Mouse (Mus musculus): ENCODE results near the gene Plekhh2. TPM values are rescaled to one million over a fixed set of nuclear protein-coding genes. Genes with fewer than 3 reads are reported as not detected.

The Plekhh2 gene
- polyA plus RNA-seq, 1 experiment from 2014 or later: 3.9 TPM

DNA sequence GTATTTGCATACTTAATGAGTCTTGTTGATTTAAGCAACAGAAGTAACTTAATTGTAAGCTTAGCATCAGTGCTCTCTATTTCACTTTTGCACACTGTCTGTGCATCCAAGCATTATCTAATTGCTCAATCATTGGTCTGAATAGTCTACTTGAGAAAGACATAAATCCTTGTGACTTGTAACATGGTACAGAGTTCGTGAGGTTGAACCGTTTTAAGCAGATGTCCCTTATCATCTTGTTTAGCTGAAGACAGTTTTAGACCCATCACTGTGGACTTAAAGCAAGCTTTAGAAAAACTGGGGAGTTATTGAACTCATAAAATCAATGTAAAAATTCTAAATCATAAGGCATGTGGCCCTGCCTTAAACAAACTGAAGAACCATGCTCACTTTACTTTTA, 14.1 kb upstream of the Plekhh2 start:
- H3K4me3 ChIP-seq: no peak overlapping the region
- 65% methylated on average over 2 of the region's 2 CpGs for WGBS
- DNase-seq (ENCODE audit: low spot score): no peak

DNA sequence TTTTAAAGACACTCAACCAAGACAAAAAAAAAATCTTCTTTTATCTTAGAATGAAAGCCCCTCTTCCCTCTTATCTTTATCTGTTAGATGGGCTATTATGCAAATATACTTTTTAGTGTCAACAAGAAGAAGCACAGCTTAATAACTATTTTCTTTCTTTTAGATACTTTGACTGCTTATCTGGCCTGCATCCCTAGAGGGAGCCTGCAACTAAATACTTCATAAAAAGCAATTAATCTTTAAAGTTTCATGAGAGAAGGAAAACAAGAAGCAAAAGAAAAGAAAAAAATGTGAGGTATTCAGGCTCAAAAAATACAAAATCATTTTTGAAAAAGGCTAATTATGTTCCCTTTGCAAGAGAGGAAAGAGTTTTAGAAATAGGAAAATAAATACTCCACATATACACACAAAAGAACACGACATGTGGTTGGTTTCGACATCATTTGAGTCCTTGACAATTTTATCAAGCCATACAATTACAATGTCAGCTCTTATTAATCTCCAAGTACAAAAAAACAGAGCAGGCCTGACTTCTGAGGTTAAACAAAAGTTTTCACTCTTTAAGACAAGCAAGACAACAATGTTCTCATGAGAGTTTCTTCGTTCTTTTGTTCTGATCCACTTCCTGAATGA, 13.6 kb upstream of the Plekhh2 start:
- no peak for DNase-seq (ENCODE audit: low spot score)
- no peaks in the 10 kb centered on the region for H3K36me3 ChIP-seq
- 69% methylated on average over 3 of the region's 3 CpGs for WGBS

More for the DNA sequence above, 14.1 kb upstream of the Plekhh2 start:
- Histone ChIP-seq H3K36me3 (no peaks in the 10 kb centered on the region), H3K9me3 (no peaks in the 10 kb centered on the region), H3K27me3 (ENCODE audit: insufficient read depth, poor library complexity, severe bottlenecking) (no peaks in the 10 kb centered on the region), H3K27ac (no peak overlapping the region), H3K4me1 (no peaks in the 10 kb centered on the region)

GRCm38 (mm10) chr17:84498639-84499038, 13.1 kb upstream of the Plekhh2 start:
- no peak for DNase-seq (ENCODE audit: low spot score)
- H3K4me3 ChIP-seq: no peak overlapping the region
- H3K9me3 ChIP-seq: no peaks in the 10 kb centered on the region
- 76% methylated on average over 5 of the region's 5 CpGs for WGBS
- no peaks in the 10 kb centered on the region for H3K36me3 ChIP-seq
- no peaks in the 10 kb centered on the region for H3K4me1 ChIP-seq
- no peaks in the 10 kb centered on the region for H3K27me3 ChIP-seq (ENCODE audit: insufficient read depth, poor library complexity, severe bottlenecking)
- H3K27ac ChIP-seq: no peak overlapping the region

More for the DNA sequence above, 13.6 kb upstream of the Plekhh2 start:
- Histone ChIP-seq H3K27ac (no peak overlapping the region), H3K9me3 (no peaks in the 10 kb centered on the region), H3K27me3 (ENCODE audit: insufficient read depth, poor library complexity, severe bottlenecking) (no peaks in the 10 kb centered on the region), H3K4me3 (no peak overlapping the region), H3K4me1 (no peaks in the 10 kb centered on the region)

- Histone ChIP-seq H3K4me1 (no peaks in the 10 kb centered on the region), H3K9me3 (no peaks in the 10 kb centered on the region), H3K4me3 (no peak overlapping the region), H3K27ac (no peak overlapping the region), H3K27me3 (ENCODE audit: insufficient read depth, poor library complexity, severe bottlenecking) (no peaks in the 10 kb centered on the region), H3K36me3 (no peaks in the 10 kb centered on the region)
- DNase-seq (ENCODE audit: low spot score): no peak
- 65% methylated on average over 3 of the region's 3 CpGs for WGBS
Measured at GRCm38 (mm10) chr17:84502341-84502740, 9.4 kb upstream of the Plekhh2 start.

DNA sequence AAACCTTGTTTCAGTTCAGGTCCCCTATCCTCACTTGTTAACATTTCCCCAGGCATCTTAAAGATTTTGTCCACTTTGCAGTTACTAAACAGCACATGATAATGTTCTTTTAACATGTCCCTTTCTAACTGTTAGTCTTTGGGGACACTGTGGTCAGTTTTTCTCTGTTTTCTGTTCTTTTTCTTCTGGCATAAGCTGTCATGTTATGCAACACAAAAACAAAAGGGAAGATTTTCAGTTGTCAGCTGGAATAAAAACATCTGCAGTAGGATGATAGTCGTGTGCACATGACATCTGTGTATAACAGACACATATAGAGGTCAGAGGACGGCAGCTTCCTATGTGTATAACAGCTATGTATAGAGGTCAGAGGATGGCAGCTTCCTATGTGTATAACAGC, 5.8 kb upstream of the Plekhh2 start:
- 62% methylated on average over 2 of the region's 2 CpGs for WGBS
- Histone ChIP-seq H3K4me3 (no peak overlapping the region), H3K9me3 (no peaks in the 10 kb centered on the region), H3K36me3 (no peaks in the 10 kb centered on the region), H3K27me3 (ENCODE audit: insufficient read depth, poor library complexity, severe bottlenecking) (no peaks in the 10 kb centered on the region), H3K27ac (no peak overlapping the region), H3K4me1 (peaks cover 5% of the 10 kb centered on the region; the same call in 1 of the 2 replicates)
- DNase-seq (ENCODE audit: low spot score): no peak

- Histone ChIP-seq H3K27me3 (ENCODE audit: insufficient read depth, poor library complexity, severe bottlenecking) (0 out of 2 replicates have a peak, but pooled peaks cover 4% of the 10 kb centered on the region), H3K27ac (no peak overlapping the region), H3K4me3 (no peak overlapping the region), H3K36me3 (no peaks in the 10 kb centered on the region), H3K9me3 (no peaks in the 10 kb centered on the region), H3K4me1 (peaks cover 19% of the 10 kb centered on the region; the same call in 1 of the 2 replicates)
- WGBS: 56% methylated on average over 3 of the region's 3 CpGs
- peak; percentile 9 for DNase-seq (ENCODE audit: low spot score)
Measured at GRCm38 (mm10) chr17:84508736-84509135, 3.0 kb upstream of the Plekhh2 start.

DNA sequence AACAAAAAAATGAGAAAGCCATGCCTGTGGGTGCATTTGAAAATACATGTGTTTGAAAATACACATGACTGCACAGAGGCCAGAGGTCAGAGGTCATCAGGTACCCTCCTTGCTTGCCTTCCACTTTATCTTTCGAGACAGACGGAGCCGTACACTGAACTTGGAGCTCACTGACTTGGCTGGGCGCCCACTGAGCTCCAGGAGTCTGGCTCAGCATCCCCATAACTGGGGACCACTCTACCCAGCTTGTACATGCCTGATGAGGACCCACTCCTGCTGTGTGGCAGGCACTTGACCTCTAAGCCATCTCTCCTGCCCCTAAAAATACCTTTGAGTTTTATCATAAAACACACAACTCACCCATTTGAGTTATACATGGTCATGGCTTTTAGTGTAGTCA, 2.5 kb upstream of the Plekhh2 start:
- Histone ChIP-seq H3K36me3 (no peaks in the 10 kb centered on the region), H3K27ac (no peak overlapping the region), H3K4me1 (peaks cover 19% of the 10 kb centered on the region; the same call in 1 of the 2 replicates), H3K4me3 (no peak overlapping the region), H3K9me3 (no peaks in the 10 kb centered on the region), H3K27me3 (ENCODE audit: insufficient read depth, poor library complexity, severe bottlenecking) (0 out of 2 replicates have a peak, but pooled peaks cover 4% of the 10 kb centered on the region)
- WGBS: 55% methylated on average over 4 of the region's 4 CpGs
- DNase-seq (ENCODE audit: low spot score): peak; percentile 74

DNA sequence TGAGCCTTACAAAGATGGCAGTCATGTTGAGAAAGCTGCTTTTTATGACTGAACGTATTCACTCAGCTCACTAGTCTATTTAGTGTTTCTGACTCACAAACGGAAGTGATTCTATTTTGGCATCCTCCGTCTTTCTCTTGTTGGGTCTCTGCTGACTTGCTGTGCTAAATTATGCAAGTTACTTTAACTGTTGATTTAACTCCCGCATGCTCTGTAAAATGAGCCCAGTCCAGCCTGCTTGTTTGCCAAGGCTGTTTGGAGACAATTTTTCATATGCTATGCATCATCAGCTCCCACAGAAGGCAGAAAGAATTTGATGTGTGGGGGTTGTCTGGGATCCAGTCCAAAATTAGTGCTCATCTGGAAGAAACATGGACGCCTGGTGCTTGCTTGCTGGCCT, 1.3 kb upstream of the Plekhh2 start:
- WGBS: 68% methylated on average over 5 of the region's 5 CpGs

GRCm38 (mm10) chr17:84510961-84511639, 595 bp upstream of the Plekhh2 start:
- H3K27me3 ChIP-seq (ENCODE audit: insufficient read depth, poor library complexity, severe bottlenecking): 0 out of 2 replicates have a peak, but pooled peaks cover 4% of the 10 kb centered on the region
- H3K4me3 ChIP-seq: peak overlapping the region; percentile 75
- no peaks in the 10 kb centered on the region for H3K36me3 ChIP-seq
- H3K9me3 ChIP-seq: no peaks in the 10 kb centered on the region
- H3K4me1 ChIP-seq: peaks cover 19% of the 10 kb centered on the region; the same call in 1 of the 2 replicates
- no peak for DNase-seq (ENCODE audit: low spot score)
- H3K27ac ChIP-seq: peak overlapping the region; percentile 82
- 26% methylated on average over 11 of the region's 11 CpGs for WGBS

More for the DNA sequence above, 1.3 kb upstream of the Plekhh2 start:
- no peak overlapping the region for H3K27ac ChIP-seq
- no peak overlapping the region for H3K4me3 ChIP-seq
- peaks cover 19% of the 10 kb centered on the region; the same call in 1 of the 2 replicates for H3K4me1 ChIP-seq
- peak; percentile 45 for DNase-seq (ENCODE audit: low spot score)
- no peaks in the 10 kb centered on the region for H3K9me3 ChIP-seq
- no peaks in the 10 kb centered on the region for H3K36me3 ChIP-seq
- 0 out of 2 replicates have a peak, but pooled peaks cover 4% of the 10 kb centered on the region for H3K27me3 ChIP-seq (ENCODE audit: insufficient read depth, poor library complexity, severe bottlenecking)

GRCm38 (mm10) chr17:84512516-84513085, 906 bp downstream of the Plekhh2 start:
- Histone ChIP-seq H3K4me3 (peak overlapping the region; percentile 75), H3K4me1 (peaks cover 19% of the 10 kb centered on the region; the same call in 1 of the 2 replicates), H3K27me3 (ENCODE audit: insufficient read depth, poor library complexity, severe bottlenecking) (0 out of 2 replicates have a peak, but pooled peaks cover 4% of the 10 kb centered on the region), H3K36me3 (no peaks in the 10 kb centered on the region), H3K9me3 (no peaks in the 10 kb centered on the region), H3K27ac (peak overlapping the region; percentile 82)
- WGBS: 24% methylated on average over 4 of the region's 4 CpGs
- DNase-seq (ENCODE audit: low spot score): no peak

DNA sequence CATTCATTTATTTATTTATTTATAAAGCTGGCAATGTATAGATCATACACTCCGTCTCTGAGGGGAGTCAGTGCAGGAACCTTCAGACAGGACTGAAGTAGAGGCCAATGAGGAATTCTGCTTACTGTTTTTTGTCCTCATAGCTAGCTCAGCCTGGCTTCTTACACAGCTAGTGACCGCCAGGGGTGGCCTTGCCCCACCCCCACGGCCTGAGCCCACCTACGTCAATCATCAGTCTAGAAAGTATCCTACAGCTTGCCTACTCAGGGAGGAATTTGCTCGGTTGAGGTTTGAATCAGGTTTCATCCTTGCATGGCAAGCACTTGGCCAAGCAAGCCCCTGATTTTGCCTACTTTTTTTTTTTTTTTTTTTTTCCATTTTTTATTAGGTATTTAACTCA, 4.2 kb downstream of the Plekhh2 start:
- 64% methylated on average over 5 of the region's 5 CpGs for WGBS
- H3K27ac ChIP-seq: no peak overlapping the region
- peak; percentile 59 for DNase-seq (ENCODE audit: low spot score)

DNA sequence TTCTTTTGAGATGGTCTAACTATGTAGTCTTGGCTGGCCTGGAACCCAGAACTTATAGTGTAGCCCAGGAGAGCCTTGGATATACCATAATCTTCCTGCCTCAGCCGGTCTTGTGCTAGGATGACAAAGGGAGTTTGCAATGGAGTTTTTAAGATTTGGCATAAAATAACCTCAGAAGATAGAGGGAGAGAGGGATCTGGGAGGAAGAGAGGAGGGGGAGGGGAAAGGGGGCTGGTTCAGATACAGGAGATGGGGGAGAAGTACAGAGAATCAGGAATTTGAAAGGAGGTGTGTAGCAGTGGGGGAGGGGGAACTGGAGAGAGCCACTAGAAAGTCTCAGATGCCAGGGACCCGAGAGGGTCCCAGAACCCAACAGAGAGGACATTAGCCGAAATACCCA, 7.7 kb downstream of the Plekhh2 start:
- WGBS: 60% methylated on average over 3 of the region's 3 CpGs
- Histone ChIP-seq H3K27ac (no peak overlapping the region), H3K27me3 (ENCODE audit: insufficient read depth, poor library complexity, severe bottlenecking) (no peaks in the 10 kb centered on the region), H3K4me3 (no peak overlapping the region), H3K36me3 (no peaks in the 10 kb centered on the region), H3K9me3 (no peaks in the 10 kb centered on the region), H3K4me1 (0 out of 2 replicates have a peak, but pooled peaks cover 7% of the 10 kb centered on the region)
- no peak for DNase-seq (ENCODE audit: low spot score)

More for the DNA sequence above, 4.2 kb downstream of the Plekhh2 start:
- Histone ChIP-seq H3K4me1 (peaks cover 21% of the 10 kb centered on the region; the same call in 1 of the 2 replicates), H3K27me3 (ENCODE audit: insufficient read depth, poor library complexity, severe bottlenecking) (0 out of 2 replicates have a peak, but pooled peaks cover 4% of the 10 kb centered on the region), H3K36me3 (no peaks in the 10 kb centered on the region), H3K4me3 (no peak overlapping the region), H3K9me3 (no peaks in the 10 kb centered on the region)

DNA sequence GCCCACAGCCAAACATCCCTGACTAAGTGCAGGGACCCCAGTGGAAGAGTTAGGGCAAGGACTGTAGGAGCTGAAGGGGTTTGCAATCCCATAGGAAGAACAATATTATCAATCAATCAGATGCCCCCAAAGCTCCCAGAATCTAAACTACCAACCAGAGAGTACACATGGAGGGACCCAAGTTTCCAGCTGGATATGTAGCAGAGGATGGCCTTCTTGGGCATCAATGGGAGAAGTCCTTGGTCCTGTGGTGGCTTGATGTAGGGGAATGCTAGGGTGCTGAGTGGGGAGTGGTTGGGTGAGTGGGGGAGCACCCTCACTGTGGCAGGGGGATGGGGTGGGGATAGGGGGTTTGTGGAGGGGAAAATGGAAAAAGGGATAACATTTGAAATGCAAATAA, 8.4 kb downstream of the Plekhh2 start:
- H3K36me3 ChIP-seq: no peaks in the 10 kb centered on the region
- 0 out of 2 replicates have a peak, but pooled peaks cover 7% of the 10 kb centered on the region for H3K4me1 ChIP-seq
- no peaks in the 10 kb centered on the region for H3K27me3 ChIP-seq (ENCODE audit: insufficient read depth, poor library complexity, severe bottlenecking)
- DNase-seq (ENCODE audit: low spot score): peak; percentile 53
- no peak overlapping the region for H3K4me3 ChIP-seq
- H3K9me3 ChIP-seq: no peaks in the 10 kb centered on the region
- H3K27ac ChIP-seq: no peak overlapping the region
